Mouse (Mus musculus) kidney, adult 2 months (tissue): Measurements from ENCODE around the gene Fbxo22. TPM values are rescaled to one million over a fixed set of nuclear protein-coding genes. Genes with fewer than 3 reads are reported as not detected.

Experiments used
- DNase-seq: peaks from one replicate; pipeline ENCODE4 v3.0.0; 2021
- H3K27ac ChIP-seq: fragments of 200-500 bp; 2 replicates; pipeline ENCODE4 v1.5.1; 2012; ENCODE audit warnings: low read depth, low read length, control low read depth, inconsistent platforms; ENCODE audit not compliant: insufficient read depth
- H3K27me3 ChIP-seq: fragments of 200-500 bp; replicated peaks from 2 replicates; pipeline ENCODE4 v1.6.1; 2012; ENCODE audit warnings: mild to moderate bottlenecking, moderate library complexity, low read length, inconsistent platforms; ENCODE audit not compliant: control insufficient read depth, insufficient read depth
- H3K36me3 ChIP-seq: fragments of 200-500 bp; 2 replicates; pipeline ENCODE4 v1.6.1; 2012; ENCODE audit warnings: mild to moderate bottlenecking, moderate library complexity, low read length, inconsistent platforms; ENCODE audit not compliant: control insufficient read depth, insufficient read depth
- H3K4me1 ChIP-seq: fragments of 200-500 bp; 2 replicates; pipeline ENCODE4 v1.6.1; 2011; ENCODE audit warnings: low read length; ENCODE audit not compliant: control insufficient read depth, insufficient read depth
- H3K4me3 ChIP-seq: fragments of 200-500 bp; 2 replicates; pipeline ENCODE4 v1.5.1; 2011; ENCODE audit warnings: mild to moderate bottlenecking, low read depth, low read length, control low read depth; ENCODE audit not compliant: insufficient read depth
- CTCF ChIP-seq: fragments of 200-500 bp; conservative IDR thresholded peaks from 2 replicates; pipeline ENCODE4 v1.5.1; 2011; ENCODE audit warnings: low read depth, mild to moderate bottlenecking, control low read depth, low read length, moderate library complexity, mixed read lengths; ENCODE audit not compliant: insufficient read depth, insufficient read length
- POLR2A ChIP-seq: fragments of 200-500 bp; IDR thresholded peaks from one replicate; pipeline ENCODE4 v1.6.1; 2011; ENCODE audit warnings: low read depth, low read length, control low read depth
- WGBS: fragments of 180-500 bp; shearing (Covaris S2); methylation state at CpG from one replicate; pipeline ENCODE4 v1.1.7; 2018; 5-methylcytosine and 5-hydroxymethylcytosine counted together
- polyA plus RNA-seq: library from polyadenylated mRNA; depleted of rRNA; stranded (reverse); fragments of >200 nt; gene quantifications from 2 replicates; pipeline ENCODE4 v1.2.3, GENCODE M21; 2012; rRNA removed

Gene Fbxo22
- polyA plus RNA-seq: 26.4 and 27.7 TPM in 2 replicates

GRCm38 (mm10) chr9:55208790-55209481, at the start of gene Fbxo22:
Gene Fbxo22 (plus strand): TSS chr9:55208925.
- DNase-seq: peak; percentile 92
- H3K4me3 ChIP-seq: peak within 1 kb of the TSS; percentile 91
- no peak for TF ChIP-seq CTCF
- TF ChIP-seq POLR2A: peak; percentile 51
- no peaks in the 10 kb centered on the region for H3K27me3 ChIP-seq
- WGBS: under 1% methylated on average over 65 of the region's 65 CpGs
- peaks cover 20% of the 10 kb centered on the region; the same call in 1 of the 2 replicates for H3K4me1 ChIP-seq
- peak within 1 kb of the TSS; percentile 89 for H3K27ac ChIP-seq
- H3K36me3 ChIP-seq: no peaks in the 10 kb centered on the region; the same call in 1 of the 2 replicates

GRCm38 (mm10) chr9:55170655-55171412, 37.9 kb upstream of the Fbxo22 start:
- H3K4me3 ChIP-seq: no peak overlapping the region
- DNase-seq: no peak
- peaks cover 1% of the 10 kb centered on the region; the same call in 1 of the 2 replicates for H3K36me3 ChIP-seq
- no peaks in the 10 kb centered on the region for H3K4me1 ChIP-seq
- no peak for TF ChIP-seq CTCF
- no peak for TF ChIP-seq POLR2A
- H3K27ac ChIP-seq: no peak overlapping the region
- no peaks in the 10 kb centered on the region for H3K27me3 ChIP-seq
- WGBS: 78% methylated on average over 7 of the region's 7 CpGs

- DNase-seq: no peak
- TF ChIP-seq CTCF (no peak), POLR2A (no peak)
- Histone ChIP-seq H3K27ac (no peak overlapping the region), H3K4me3 (no peak overlapping the region), H3K36me3 (peaks cover 1% of the 10 kb centered on the region; the same call in 1 of the 2 replicates), H3K27me3 (no peaks in the 10 kb centered on the region), H3K4me1 (no peaks in the 10 kb centered on the region)
- 98% methylated on average over 1 of the region's 1 CpGs for WGBS
Observed at GRCm38 (mm10) chr9:55172195-55172685, 36.5 kb upstream of the Fbxo22 start.

- Histone ChIP-seq H3K27ac (no peak overlapping the region), H3K4me3 (no peak overlapping the region), H3K36me3 (peaks cover 1% of the 10 kb centered on the region; the same call in 1 of the 2 replicates), H3K4me1 (no peaks in the 10 kb centered on the region), H3K27me3 (no peaks in the 10 kb centered on the region)
- WGBS: 87% methylated on average over 2 of the region's 2 CpGs
- no peak for DNase-seq
- no peak for TF ChIP-seq POLR2A
- TF ChIP-seq CTCF: no peak
Observed at GRCm38 (mm10) chr9:55174235-55174634, 34.5 kb upstream of the Fbxo22 start.

- peak; percentile 57 for DNase-seq
- WGBS: 56% methylated on average over 3 of the region's 3 CpGs
- TF ChIP-seq POLR2A (no peak), CTCF (no peak)
Observed at GRCm38 (mm10) chr9:55195876-55196275, 12.8 kb upstream of the Fbxo22 start.

GRCm38 (mm10) chr9:55198260-55198659, 10.5 kb upstream of the Fbxo22 start:
- no peaks in the 10 kb centered on the region; the same call in 1 of the 2 replicates for H3K36me3 ChIP-seq
- H3K4me3 ChIP-seq: no peak overlapping the region
- WGBS: 91% methylated on average over 1 of the region's 1 CpGs
- H3K27me3 ChIP-seq: no peaks in the 10 kb centered on the region
- H3K27ac ChIP-seq: no peak overlapping the region
- no peak for TF ChIP-seq POLR2A
- TF ChIP-seq CTCF: no peak
- no peaks in the 10 kb centered on the region; the same call in 1 of the 2 replicates for H3K4me1 ChIP-seq
- DNase-seq: no peak

More at GRCm38 (mm10) chr9:55195876-55196275, 12.8 kb upstream of the Fbxo22 start:
- no peak overlapping the region for H3K4me3 ChIP-seq
- H3K27ac ChIP-seq: no peak overlapping the region
- no peaks in the 10 kb centered on the region; the same call in 1 of the 2 replicates for H3K4me1 ChIP-seq
- H3K27me3 ChIP-seq: no peaks in the 10 kb centered on the region
- H3K36me3 ChIP-seq: no peaks in the 10 kb centered on the region; the same call in 1 of the 2 replicates

- TF ChIP-seq POLR2A (no peak), CTCF (peak; percentile 18; the same call in 1 of the 2 replicates)
- Histone ChIP-seq H3K36me3 (no peaks in the 10 kb centered on the region), H3K27me3 (no peaks in the 10 kb centered on the region), H3K4me1 (no peaks in the 10 kb centered on the region; the same call in 1 of the 2 replicates), H3K4me3 (no peak overlapping the region), H3K27ac (no peak overlapping the region)
- DNase-seq: no peak
- WGBS: 78% methylated on average over 2 of the region's 2 CpGs
Observed at GRCm38 (mm10) chr9:55199348-55199747, 9.4 kb upstream of the Fbxo22 start.
